In the genomic region with DNA sequence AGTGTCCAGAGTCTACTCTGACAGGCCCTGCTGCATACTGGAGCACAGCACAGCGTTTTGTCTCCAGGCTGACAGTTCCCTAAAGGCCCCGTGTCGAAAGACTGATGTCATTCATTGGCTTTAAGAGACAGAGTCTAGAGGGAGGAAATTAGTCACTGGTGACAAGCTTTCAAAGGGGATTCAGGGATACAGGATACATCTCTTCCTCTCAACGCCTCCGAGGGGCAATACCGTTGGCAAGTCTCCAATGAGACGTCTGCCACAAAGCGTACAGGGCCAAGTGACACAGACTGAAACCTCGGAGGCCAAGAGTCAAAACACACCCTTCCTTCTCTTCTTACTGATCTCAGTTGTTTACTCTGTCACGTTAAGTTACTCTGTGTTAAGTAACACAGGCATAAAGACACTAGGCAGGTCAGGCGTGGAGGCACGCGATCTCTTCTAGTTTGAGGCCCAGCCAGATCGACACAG, we compare ENCODE assay signal across 8 mouse cellular contexts. TPM values are rescaled to one million over a fixed set of nuclear protein-coding genes. Genes with fewer than 3 reads are reported as not detected.
DNase-seq lines count a peak whose midpoint lies in the region; ATAC-seq lines count a peak whose summit lies in the region.

No protein-coding gene starts in this region.

- intact Hi-C loops in gastrocnemius, postnatal 14 days (cut with DNase I; ENCODE audit: low total_unique reads): loop anchor here (5.0 kb wide), 1 partner anchor 98 kb away; the partner anchor contains the start of gene Rpl7l1

- 52% methylated on average over 14 of the region's 14 CpGs for WGBS in midbrain, embryonic 14.5 days
- WGBS in midbrain, embryonic 10.5 days: 84% methylated on average over 14 of the region's 14 CpGs

- no peaks in the 10 kb centered on the region for H3K36me3 ChIP-seq in midbrain, embryonic 14.5 days (ENCODE audit: control insufficient read depth, insufficient read depth, low read length)
- H3K36me3 ChIP-seq in midbrain, embryonic 10.5 days: no peaks in the 10 kb centered on the region

- no peak for ATAC-seq in midbrain, embryonic 14.5 days (ENCODE audit: low FRiP score, low TSS enrichment)

- H3K27me3 ChIP-seq in midbrain, embryonic 14.5 days (ENCODE audit: control insufficient read depth, insufficient read depth, low read length): no peaks in the 10 kb centered on the region
- H3K27me3 ChIP-seq in midbrain, embryonic 10.5 days (ENCODE audit: low read depth, poor library complexity, severe bottlenecking): no peaks in the 10 kb centered on the region

- no peaks in the 10 kb centered on the region for H3K9me3 ChIP-seq in midbrain, embryonic 14.5 days (ENCODE audit: control insufficient read depth, low read length)
- H3K9me3 ChIP-seq in midbrain, embryonic 10.5 days (replicated peaks): no peaks in the 10 kb centered on the region

- H3K4me2 ChIP-seq in midbrain, embryonic 14.5 days (ENCODE audit: low read length): no peak overlapping the region

- H3K4me3 ChIP-seq in midbrain, embryonic 14.5 days (replicated peaks; ENCODE audit: low read depth, low read length): no peak overlapping the region
- H3K4me3 ChIP-seq in midbrain, embryonic 10.5 days: no peak overlapping the region

- DNase-seq in midbrain, embryonic 14.5 days: peak; percentile 35
- DNase-seq in midbrain, embryonic 10.5 days (ENCODE audit: low spot score): no peak
- DNase-seq in gastrocnemius, postnatal 14 days: peak; percentile 36
- DNase-seq in induced T-regulatory cell, adult 2 months (ENCODE audit: low read depth): peak; percentile 88
- DNase-seq in lung, postnatal 25 days (ENCODE audit: low spot score): peak; percentile 91
- DNase-seq in urinary bladder, adult 2 months (ENCODE audit: low spot score): no peak
- DNase-seq in B cell, adult 2 months: no peak
- DNase-seq in right cerebral cortex, postnatal 10 days (ENCODE audit: low spot score in 2 of 2): no peak

- H3K27ac ChIP-seq in midbrain, embryonic 14.5 days (replicated peaks; ENCODE audit: low read depth, low read length): no peak overlapping the region; the same call in 1 of the 2 replicates
- no peak overlapping the region for H3K27ac ChIP-seq in midbrain, embryonic 10.5 days (replicated peaks)

- no peak overlapping the region for H3K9ac ChIP-seq in midbrain, embryonic 14.5 days (replicated peaks; ENCODE audit: low read length)

- H3K4me1 ChIP-seq in midbrain, embryonic 14.5 days (ENCODE audit: control insufficient read depth, insufficient read depth, low read length): no peaks in the 10 kb centered on the region
- H3K4me1 ChIP-seq in midbrain, embryonic 10.5 days: no peaks in the 10 kb centered on the region

RNA-seq across cellular contexts. Expression of gene Tbcc, which starts 10.6 kb away (rescaled TPM):
- 62.8 and 67.6 TPM in 2 replicates for polyA plus RNA-seq in midbrain, embryonic 14.5 days (2014; fragmentation: Nextera tagmentation; extraction: Ambion mirVana)
- polyA plus RNA-seq in midbrain, embryonic 10.5 days (2016; fragmentation: Nextera tagmentation; extraction: Ambion mirVana): 55.9 and 57.7 TPM in 2 replicates
- 10 to 100 TPM; 12.9 to 14.5 TPM for total RNA-seq in gastrocnemius, postnatal 14 days (2021)
- 20.3 and 21.5 TPM in 2 replicates for polyA plus RNA-seq in urinary bladder, adult 2 months (2012; rRNA removed)

RNA-seq across cellular contexts. Expression of gene Bicral, which starts 21.6 kb away (rescaled TPM):
- 10.2 and 11.6 TPM in 2 replicates for polyA plus RNA-seq in midbrain, embryonic 14.5 days (2014; fragmentation: Nextera tagmentation; extraction: Ambion mirVana)
- polyA plus RNA-seq in midbrain, embryonic 10.5 days (2016; fragmentation: Nextera tagmentation; extraction: Ambion mirVana): 3.1 and 4.4 TPM in 2 replicates
- total RNA-seq in gastrocnemius, postnatal 14 days (2021): 10 to 100 TPM in 1 of 2 experiments, 1 to 10 TPM in 1; 9.4 to 10.5 TPM
- 9.1 and 15.2 TPM in 2 replicates for polyA plus RNA-seq in urinary bladder, adult 2 months (2012; rRNA removed)

RNA-seq across cellular contexts. Expression of gene Prph2, which starts 30.4 kb away (rescaled TPM):
- not detected in 2 replicates for polyA plus RNA-seq in midbrain, embryonic 14.5 days (2014; fragmentation: Nextera tagmentation; extraction: Ambion mirVana)
- polyA plus RNA-seq in midbrain, embryonic 10.5 days (2016; fragmentation: Nextera tagmentation; extraction: Ambion mirVana): not detected in 2 replicates
- not detected for total RNA-seq in gastrocnemius, postnatal 14 days (2021)
- polyA plus RNA-seq in urinary bladder, adult 2 months (2012; rRNA removed): not detected in 2 replicates

Comparison
In these comparisons a context has a peak if more than half of its experiments do, and no peak if none do; other contexts are left out.
1. DNase-seq: peak in midbrain, embryonic 14.5 days (single experiment), gastrocnemius, postnatal 14 days (single experiment), induced T-regulatory cell, adult 2 months (single experiment) and lung, postnatal 25 days (single experiment); none in midbrain, embryonic 10.5 days (single experiment), urinary bladder, adult 2 months (single experiment), B cell, adult 2 months (0 of 2) and right cerebral cortex, postnatal 10 days (0 of 2).